Mouse (Mus musculus) stomach, embryonic 14.5 days (tissue): Measurements from ENCODE around the gene Gm17949. TPM values are rescaled to one million over a fixed set of nuclear protein-coding genes. Genes with fewer than 3 reads are reported as not detected.

Source experiments
- ATAC-seq: fragments of 200-750 bp; cut with Nextera tagmentation; 2 replicates; pipeline ENCODE4 v1.8.0; 2017; ENCODE audit warnings: low read depth, moderate TSS enrichment; ENCODE audit not compliant: insufficient number of reproducible peaks, insufficient read depth, low FRiP score
- H3K27ac ChIP-seq: fragments of 300-500 bp; sonication (generic); 2 replicates; pipeline ENCODE4 v1.5.1; 2014; ENCODE audit warnings: mild to moderate bottlenecking, low read length, moderate library complexity, mixed read lengths
- H3K27me3 ChIP-seq: fragments of 300-500 bp; sonication (generic); 2 replicates; pipeline ENCODE4 v1.6.1; 2014; ENCODE audit warnings: low read length, control low read depth, mixed read lengths; ENCODE audit not compliant: control insufficient read depth, insufficient read depth
- H3K36me3 ChIP-seq: fragments of 300-500 bp; sonication (generic); 2 replicates; pipeline ENCODE4 v1.6.1; 2014; ENCODE audit warnings: mild to moderate bottlenecking, control low read depth, low read length, moderate library complexity, mixed read lengths; ENCODE audit not compliant: control insufficient read depth, insufficient read depth
- H3K4me1 ChIP-seq: fragments of 300-500 bp; sonication (generic); 2 replicates; pipeline ENCODE4 v1.6.1; 2014; ENCODE audit warnings: low read length, control low read depth, mixed read lengths; ENCODE audit not compliant: control insufficient read depth, insufficient read depth
- H3K4me2 ChIP-seq: fragments of 300-500 bp; sonication (generic); replicated peaks from 2 replicates; pipeline ENCODE4 v1.6.1; 2014; ENCODE audit warnings: low read depth, low read length, control low read depth
- H3K4me3 ChIP-seq: fragments of 300-500 bp; sonication (generic); 2 replicates; pipeline ENCODE4 v1.5.1; 2014; ENCODE audit warnings: low read depth, low read length, control low read depth
- H3K9ac ChIP-seq: fragments of 300-500 bp; sonication (generic); replicated peaks from 2 replicates; pipeline ENCODE4 v1.6.1; 2014; ENCODE audit warnings: low read depth, mild to moderate bottlenecking, control low read depth, low read length, moderate library complexity, mixed read lengths
- H3K9me3 ChIP-seq: fragments of 300-500 bp; sonication (generic); 2 replicates; pipeline ENCODE4 v1.6.1; 2016; ENCODE audit warnings: low read depth, low read length, control low read depth; ENCODE audit not compliant: control insufficient read depth
- WGBS: fragments of 180-500 bp; shearing (Covaris S2); extraction: QIAGEN DNeasy Blood & Tissue Kit; methylation state at CpG from one replicate; pipeline ENCODE4 v1.1.7; 2014; 5-methylcytosine and 5-hydroxymethylcytosine counted together
- polyA plus RNA-seq: library from polyadenylated mRNA; unstranded; fragments of >200 nt; fragmentation: Nextera tagmentation; extraction: Ambion mirVana; gene quantifications from 2 replicates; pipeline ENCODE4 v1.2.1, GENCODE M21; 2014

The Gm17949 gene
- polyA plus RNA-seq, 1 experiment from 2014 or later, result 0.77 TPM

- WGBS, result 78% methylated on average over 7 of the region's 7 CpGs
- Histone ChIP-seq H3K9ac (no peak overlapping the region), H3K27ac (no peak overlapping the region), H3K4me1 (peaks cover 6% of the 10 kb centered on the region), H3K9me3 (no peaks in the 10 kb centered on the region), H3K4me2 (no peak overlapping the region), H3K36me3 (peaks cover 10% of the 10 kb centered on the region), H3K4me3 (no peak overlapping the region), H3K27me3 (no peaks in the 10 kb centered on the region)
- ATAC-seq, result no peak
Observed at GRCm38 (mm10) chr17:56988441-56988840, 22.8 kb upstream of the Gm17949 start.

DNA sequence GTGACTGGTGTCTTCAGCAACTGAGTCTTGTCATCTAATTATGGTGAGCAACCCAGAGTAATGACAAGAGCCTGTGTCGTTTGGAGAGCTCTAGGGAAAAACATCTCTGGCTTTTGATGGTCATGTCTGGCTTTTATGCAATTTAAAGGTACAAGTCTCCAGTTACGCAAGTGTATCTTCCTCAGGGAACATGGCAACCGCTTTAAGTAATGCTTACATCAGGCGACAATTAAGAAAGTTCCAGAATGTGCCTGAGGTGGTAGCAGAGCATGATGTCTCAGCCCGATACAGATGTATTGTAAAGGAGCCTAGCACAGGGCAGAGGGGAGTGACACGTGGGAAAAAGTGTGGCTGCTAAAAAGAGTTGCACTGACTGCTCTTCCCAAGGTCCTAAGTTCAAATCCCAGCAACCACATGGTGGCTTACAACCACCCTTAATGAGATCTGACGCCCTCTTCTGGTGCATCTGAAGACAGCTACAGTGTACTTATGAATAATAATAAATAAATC lies 22.3 kb upstream of the Gm17949 start:
- Histone ChIP-seq H3K36me3 (peaks cover 15% of the 10 kb centered on the region), H3K9me3 (no peaks in the 10 kb centered on the region), H3K4me1 (peaks cover 6% of the 10 kb centered on the region), H3K4me2 (peak overlapping the region; percentile 69), H3K4me3 (peak overlapping the region; percentile 91), H3K27ac (no peak overlapping the region), H3K27me3 (no peaks in the 10 kb centered on the region), H3K9ac (no peak overlapping the region; the same call in 1 of the 2 replicates)
- ATAC-seq, result no peak
- 65% methylated on average over 7 of the region's 7 CpGs for WGBS

- 2% methylated on average over 25 of the region's 25 CpGs for WGBS
- H3K27me3 ChIP-seq, result no peaks in the 10 kb centered on the region
- H3K27ac ChIP-seq, result peak overlapping the region; percentile 59; the same call in 1 of the 2 replicates
- no peaks in the 10 kb centered on the region for H3K9me3 ChIP-seq
- peak overlapping the region; percentile 69 for H3K4me2 ChIP-seq
- H3K4me3 ChIP-seq, result peak overlapping the region; percentile 91
- H3K4me1 ChIP-seq, result peaks cover 6% of the 10 kb centered on the region
- H3K9ac ChIP-seq, result peak overlapping the region; percentile 46
- peaks cover 18% of the 10 kb centered on the region for H3K36me3 ChIP-seq
- peak; percentile 91 for ATAC-seq
Observed at GRCm38 (mm10) chr17:56989467-56990114, 21.7 kb upstream of the Gm17949 start.

DNA sequence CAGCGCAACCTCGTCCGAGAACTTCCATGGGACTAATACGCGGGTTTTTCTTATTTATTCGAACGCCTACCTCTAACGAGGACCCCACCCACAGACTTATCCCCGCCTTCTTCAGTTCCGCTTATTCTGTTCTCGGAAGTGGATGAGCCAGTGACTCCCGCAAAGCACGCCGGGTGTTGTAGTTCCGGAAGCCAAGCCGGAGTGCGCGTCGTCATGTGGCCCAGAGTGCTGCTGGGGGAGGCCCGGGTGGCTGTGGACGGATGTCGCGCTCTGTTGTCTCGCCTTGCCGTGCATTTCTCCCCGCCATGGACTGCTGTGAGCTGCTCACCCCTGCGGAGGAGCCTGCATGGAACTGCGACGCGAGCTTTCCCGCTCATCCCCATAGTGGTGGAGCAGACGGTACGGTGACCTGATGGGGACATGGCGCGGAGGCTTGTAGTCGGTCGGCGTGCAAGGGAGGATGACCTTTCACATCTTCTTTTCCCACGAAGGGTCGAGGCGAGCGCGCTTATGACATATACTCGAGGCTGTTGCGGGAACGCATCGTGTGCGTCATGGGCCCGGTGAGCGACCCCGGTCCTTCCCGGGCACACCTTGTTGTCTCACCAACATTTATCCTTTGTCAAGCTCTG lies 21.0 kb upstream of the Gm17949 start, which contains the start of gene Clpp:
Gene Clpp, plus strand, starts transcription at position 191 of the 632 bp plus-strand sequence.
- H3K9ac ChIP-seq, result peak within 1 kb of the TSS; percentile 80
- no peaks in the 10 kb centered on the region for H3K9me3 ChIP-seq
- under 1% methylated on average over 52 of the region's 52 CpGs for WGBS
- H3K27ac ChIP-seq, result peak within 1 kb of the TSS; percentile 59; the same call in 1 of the 2 replicates
- peak; percentile 96 for ATAC-seq
- H3K27me3 ChIP-seq, result no peaks in the 10 kb centered on the region
- peaks cover 6% of the 10 kb centered on the region for H3K4me1 ChIP-seq
- peak within 1 kb of the TSS; percentile 69 for H3K4me2 ChIP-seq
- peaks cover 24% of the 10 kb centered on the region for H3K36me3 ChIP-seq
- H3K4me3 ChIP-seq, result peak within 1 kb of the TSS; percentile 91

DNA sequence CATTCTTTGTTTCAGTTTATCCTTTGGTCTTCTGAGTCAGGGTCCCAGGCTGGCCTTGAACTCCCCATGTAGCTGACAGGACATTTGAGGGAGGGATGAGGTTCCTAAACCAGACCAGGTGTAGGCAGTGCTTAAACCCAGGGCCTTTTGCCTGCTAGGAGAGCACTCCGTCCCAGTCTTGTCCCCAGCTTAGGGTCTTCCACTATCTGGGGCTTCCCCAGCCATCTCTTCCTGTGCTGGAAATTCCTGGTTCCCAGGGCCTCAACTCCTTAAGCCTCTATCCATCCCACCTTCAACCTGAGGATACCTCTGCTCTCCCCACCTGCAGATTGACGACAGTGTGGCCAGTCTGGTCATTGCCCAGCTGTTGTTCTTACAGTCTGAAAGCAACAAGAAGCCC lies 20.3 kb upstream of the Gm17949 start:
- Histone ChIP-seq H3K36me3 (peaks cover 30% of the 10 kb centered on the region), H3K4me1 (peaks cover 6% of the 10 kb centered on the region), H3K9ac (peak overlapping the region; percentile 80; the same call in 1 of the 2 replicates), H3K4me3 (peak overlapping the region; percentile 91), H3K27ac (no peak overlapping the region), H3K4me2 (peak overlapping the region; percentile 66), H3K27me3 (no peaks in the 10 kb centered on the region), H3K9me3 (no peaks in the 10 kb centered on the region)
- no peak for ATAC-seq
- WGBS, result 81% methylated on average over 2 of the region's 2 CpGs

DNA sequence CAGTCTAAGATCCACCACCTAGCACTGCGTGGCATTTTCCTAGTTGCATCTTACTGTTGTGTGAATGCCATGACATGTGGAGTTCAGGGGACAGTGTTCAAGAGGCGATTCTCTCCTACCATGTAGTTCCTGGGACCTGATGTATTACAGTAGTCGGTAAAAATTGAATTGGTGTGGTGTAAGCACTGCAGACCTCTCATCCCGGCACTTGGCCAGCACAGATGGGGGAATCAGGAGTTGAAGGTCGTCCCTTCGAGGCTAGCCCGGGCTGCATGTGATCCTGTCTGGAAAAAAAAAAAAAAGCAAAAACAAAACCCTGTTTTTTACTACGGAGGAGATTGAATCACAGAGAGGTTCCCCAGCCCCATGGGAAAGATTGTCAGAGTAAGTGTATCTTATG lies 16.2 kb upstream of the Gm17949 start:
- no peak overlapping the region for H3K27ac ChIP-seq
- 90% methylated on average over 8 of the region's 8 CpGs for WGBS
- no peak for ATAC-seq
- H3K9me3 ChIP-seq, result no peaks in the 10 kb centered on the region
- H3K4me3 ChIP-seq, result no peak overlapping the region
- no peak overlapping the region for H3K4me2 ChIP-seq
- no peak overlapping the region for H3K9ac ChIP-seq
- H3K27me3 ChIP-seq, result no peaks in the 10 kb centered on the region
- H3K4me1 ChIP-seq, result peaks cover 13% of the 10 kb centered on the region
- peaks cover 40% of the 10 kb centered on the region for H3K36me3 ChIP-seq

DNA sequence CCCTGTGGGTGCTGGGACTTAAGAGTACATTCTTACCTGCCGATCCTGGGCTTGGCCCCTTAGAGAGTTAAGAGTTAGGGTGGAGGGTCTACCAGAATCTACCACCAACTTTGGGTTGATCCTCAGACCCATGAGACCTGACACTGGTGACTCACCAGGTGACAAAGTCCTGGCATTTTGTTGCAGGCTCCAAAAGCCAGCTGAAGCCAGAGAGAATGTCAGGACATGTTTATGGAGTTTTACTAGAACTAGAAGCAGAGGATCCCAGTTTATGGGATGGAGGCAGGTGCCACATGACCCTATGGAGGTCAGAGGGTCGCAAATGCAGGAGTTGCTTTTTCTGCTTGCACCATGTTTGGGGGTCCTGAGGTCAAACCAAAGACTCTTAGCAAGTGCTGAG lies 14.8 kb upstream of the Gm17949 start:
- H3K4me2 ChIP-seq, result peak overlapping the region; percentile 30; the same call in 1 of the 2 replicates
- H3K27me3 ChIP-seq, result no peaks in the 10 kb centered on the region
- H3K4me3 ChIP-seq, result peak overlapping the region; percentile 73; the same call in 1 of the 2 replicates
- H3K9ac ChIP-seq, result no peak overlapping the region
- H3K9me3 ChIP-seq, result no peaks in the 10 kb centered on the region
- 61% methylated on average over 2 of the region's 2 CpGs for WGBS
- no peak for ATAC-seq
- peaks cover 40% of the 10 kb centered on the region for H3K36me3 ChIP-seq
- no peak overlapping the region for H3K27ac ChIP-seq
- H3K4me1 ChIP-seq, result peaks cover 7% of the 10 kb centered on the region; the same call in 1 of the 2 replicates

GRCm38 (mm10) chr17:56997029-56997667 lies 14.1 kb upstream of the Gm17949 start, which contains the start of gene Alkbh7:
Gene Alkbh7, plus strand, starts transcription at chr17:56997339.
- Histone ChIP-seq H3K27ac (peak within 1 kb of the TSS; percentile 76), H3K4me3 (peak within 1 kb of the TSS; percentile 73), H3K9me3 (no peaks in the 10 kb centered on the region), H3K4me2 (peak within 1 kb of the TSS; percentile 67), H3K27me3 (no peaks in the 10 kb centered on the region), H3K4me1 (peaks cover 7% of the 10 kb centered on the region; the same call in 1 of the 2 replicates), H3K36me3 (peaks cover 39% of the 10 kb centered on the region), H3K9ac (peak within 1 kb of the TSS; percentile 57)
- ATAC-seq, result peak; percentile 98
- under 1% methylated on average over 38 of the region's 38 CpGs for WGBS
